Mouse (Mus musculus) megakaryocyte progenitor cell, adult 5-6 weeks (primary cell): ENCODE data around the gene Itpr2. TPM values are rescaled to one million over a fixed set of nuclear protein-coding genes. Genes with fewer than 3 reads are reported as not detected.
A peak's percentile ranks its signal among the peaks of the same experiment; 100 is the strongest.

Experiments used
- ATAC-seq: replicated peaks from 2 replicates; pipeline ENCODE4 v1.8.0; 2016; ENCODE audit warnings: mild to moderate bottlenecking, moderate TSS enrichment, inconsistent platforms; ENCODE audit not compliant: poor library complexity
- total RNA-seq, 2 experiments: library from RNA; stranded (forward) in 1 of 2; stranded (reverse) in 1 of 2; fragments of 157-497, 149-512 nt in 1 of 2; fragments of 200-1000 nt in 1 of 2; gene quantifications; 2 replicates each; pipeline versions ENCODE4 v1.2.3 to v1.2.4; 2015 to 2017

The Itpr2 gene
- total RNA-seq, 2 experiments from 2014 or later = 6.9 to 13.3 TPM

- no peak for ATAC-seq
These were observed 179.5 kb downstream of the Itpr2 start for GRCm38 (mm10) chr6:146322555-146322954.

GRCm38 (mm10) chr6:146321951-146322350, 180.1 kb downstream of the Itpr2 start:
- no peak for ATAC-seq

DNA sequence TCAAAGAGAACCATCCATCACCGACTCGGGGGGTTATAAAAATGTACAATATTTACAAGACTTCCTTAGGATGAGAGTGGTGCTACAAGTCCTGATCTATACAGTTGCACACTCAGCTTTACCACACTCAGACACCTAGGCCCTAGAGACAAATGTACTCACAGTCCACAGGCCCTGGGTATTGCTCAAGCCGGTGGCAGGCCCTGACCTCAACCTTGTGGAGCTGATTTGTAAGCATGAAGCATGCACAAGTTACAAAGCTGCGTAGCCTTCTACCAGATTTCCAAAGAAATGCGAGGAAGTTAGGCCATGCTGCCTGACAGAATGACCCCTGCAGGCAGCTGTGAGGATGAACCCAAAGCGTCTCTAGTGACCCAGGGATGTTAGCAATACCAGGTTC, 185.6 kb downstream of the Itpr2 start:
- ATAC-seq = peak; percentile 51

GRCm38 (mm10) chr6:146315153-146315552, 186.9 kb downstream of the Itpr2 start:
- ATAC-seq = no peak

- ATAC-seq = 0 out of 2 replicates have a peak, but pooled peaks have one; percentile 39
These were observed 187.7 kb downstream of the Itpr2 start for GRCm38 (mm10) chr6:146314304-146314703.

DNA sequence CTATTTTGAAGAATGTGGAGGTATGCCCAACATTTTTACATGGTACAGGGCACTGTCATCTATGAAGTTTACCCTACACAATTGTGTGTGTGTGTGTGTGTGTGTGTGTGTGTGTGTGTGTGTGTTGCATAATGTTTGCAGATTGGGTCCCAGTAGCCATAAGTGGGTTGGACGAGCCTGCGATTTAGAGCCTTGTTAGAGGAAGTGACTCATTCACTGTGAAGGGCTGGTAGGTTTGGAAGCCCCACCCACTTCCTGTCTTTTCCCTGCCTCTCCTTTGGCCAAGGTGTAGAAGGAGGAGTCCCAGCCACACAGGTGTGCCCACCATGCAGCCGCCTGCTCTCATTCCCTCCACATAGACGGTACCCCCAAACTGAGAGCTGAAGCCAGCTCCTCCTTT, 188.6 kb downstream of the Itpr2 start:
- ATAC-seq = peak; percentile 63

DNA sequence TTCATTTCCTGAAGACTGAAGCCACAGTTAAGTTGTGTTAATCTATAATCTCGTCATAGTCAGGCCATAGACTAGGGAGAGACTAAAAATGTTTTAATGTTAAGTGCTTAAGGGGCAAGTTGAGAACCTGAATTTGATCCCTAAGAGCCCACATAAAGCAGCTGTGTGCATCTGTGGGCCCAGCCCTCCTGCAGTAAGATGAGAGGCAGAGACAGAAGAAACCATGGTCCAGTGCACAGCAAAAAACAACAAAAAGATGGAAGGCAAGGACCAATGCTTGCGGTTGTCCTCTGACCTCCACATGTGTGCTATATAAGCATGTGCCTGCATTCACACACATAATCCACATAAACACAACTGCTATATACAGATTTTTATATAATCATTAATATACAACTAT, 191.8 kb downstream of the Itpr2 start:
- ATAC-seq = no peak

GRCm38 (mm10) chr6:146309335-146309734, 192.7 kb downstream of the Itpr2 start:
- peak; percentile 81 for ATAC-seq

- ATAC-seq = peak; percentile 36; the same call in 1 of the 2 replicates
These were observed 196.0 kb downstream of the Itpr2 start for GRCm38 (mm10) chr6:146305995-146306394.

GRCm38 (mm10) chr6:146304088-146304487, 197.9 kb downstream of the Itpr2 start:
- ATAC-seq = no peak

- no peak for ATAC-seq
These were observed 198.7 kb downstream of the Itpr2 start for GRCm38 (mm10) chr6:146303336-146303735.

DNA sequence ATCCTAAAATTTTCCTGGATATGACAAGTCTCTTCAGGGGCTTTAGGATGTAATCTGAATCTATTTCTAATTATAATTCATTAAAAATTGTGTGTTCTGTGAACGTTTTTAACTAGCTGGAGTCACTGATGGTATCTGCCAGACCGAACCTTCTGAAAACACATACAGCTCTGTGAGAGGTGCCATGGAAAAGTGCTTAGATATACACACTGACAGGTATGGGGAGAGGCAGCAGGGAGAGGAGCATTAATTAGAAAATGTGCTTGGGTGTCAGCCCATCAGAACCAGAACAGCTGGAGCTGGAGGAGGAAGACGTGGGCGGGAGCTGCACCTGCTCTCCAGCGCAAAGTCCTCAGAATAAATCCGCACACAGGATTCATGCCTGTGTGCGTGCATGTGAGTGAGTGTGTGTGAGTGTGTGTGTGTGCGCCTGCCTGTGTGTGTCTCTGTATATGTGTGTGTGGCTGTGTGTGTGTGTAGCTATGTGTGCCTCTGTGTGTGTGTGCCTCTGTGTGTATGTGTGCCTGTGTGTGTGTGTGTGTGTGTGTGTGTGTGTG, 199.4 kb downstream of the Itpr2 start:
- no peak for ATAC-seq

- ATAC-seq = no peak
These were observed 199.9 kb downstream of the Itpr2 start for GRCm38 (mm10) chr6:146302101-146302500.

DNA sequence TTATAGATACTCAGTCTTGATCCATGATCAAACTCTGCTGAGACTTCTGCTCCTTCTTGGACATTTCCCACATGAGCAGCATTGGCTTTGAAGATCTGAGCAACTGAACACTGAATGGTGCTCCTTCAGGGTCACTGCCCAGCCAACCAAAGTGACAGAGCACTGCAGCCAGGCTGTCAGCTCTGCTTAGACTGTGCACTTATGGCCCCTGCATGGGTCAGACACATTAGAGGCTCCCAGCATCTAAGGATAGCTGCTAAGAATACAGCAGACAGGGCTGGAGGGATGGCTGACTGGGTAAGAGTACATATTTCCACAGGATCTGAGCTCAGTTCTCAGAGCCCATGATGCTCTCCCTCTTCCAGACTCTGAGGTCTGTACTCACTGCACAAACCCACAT, 201.1 kb downstream of the Itpr2 start:
- no peak for ATAC-seq

GRCm38 (mm10) chr6:146298712-146299111, 203.3 kb downstream of the Itpr2 start:
- ATAC-seq = peak; percentile 76

DNA sequence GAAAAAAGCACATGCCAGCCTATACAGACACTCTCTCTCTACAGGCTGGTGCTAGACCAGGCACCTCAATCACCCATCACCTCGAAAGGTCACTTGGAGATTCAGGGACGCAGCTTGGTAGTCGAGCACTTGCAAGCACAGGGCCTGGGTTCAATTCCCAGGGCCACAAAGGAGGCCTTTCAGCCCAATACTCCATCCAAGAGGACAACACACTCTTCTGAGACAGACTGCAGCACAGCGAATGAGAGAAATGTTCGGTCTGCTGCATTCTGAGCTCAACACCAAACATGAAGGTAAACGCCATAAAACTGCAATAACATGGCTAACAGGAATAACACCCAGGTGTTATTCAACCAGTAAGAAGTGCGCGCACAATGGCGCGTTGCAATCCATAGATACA, 211.0 kb downstream of the Itpr2 start:
- ATAC-seq = no peak

DNA sequence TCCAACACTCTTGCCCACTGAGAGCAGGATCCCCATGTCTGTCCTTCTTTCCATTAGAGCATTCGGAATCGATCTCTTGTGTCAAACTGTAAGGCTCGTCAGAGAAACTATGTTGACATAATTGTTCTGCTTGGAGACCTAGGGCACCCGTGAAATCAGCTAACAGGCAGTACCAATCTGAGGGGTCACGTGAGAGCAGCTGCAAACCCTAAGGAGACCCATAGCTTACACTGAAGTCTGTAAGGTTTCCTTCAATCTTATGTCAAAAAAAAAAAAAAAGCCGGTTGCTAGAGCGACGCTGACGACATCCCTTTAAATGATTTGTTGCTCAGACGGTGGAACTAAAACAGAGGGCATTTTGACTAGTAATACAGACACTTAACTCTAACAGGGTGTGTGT, 212.2 kb downstream of the Itpr2 start:
- ATAC-seq = no peak

- ATAC-seq = no peak
These were observed 213.8 kb downstream of the Itpr2 start for GRCm38 (mm10) chr6:146288266-146288665.

GRCm38 (mm10) chr6:146284921-146285565, 217.0 kb downstream of the Itpr2 start:
- ATAC-seq = no peak

- no peak for ATAC-seq
These were observed 218.0 kb downstream of the Itpr2 start for GRCm38 (mm10) chr6:146283981-146284380.

GRCm38 (mm10) chr6:146282061-146282659, 219.9 kb downstream of the Itpr2 start:
- ATAC-seq = no peak

GRCm38 (mm10) chr6:146281176-146281899, 220.7 kb downstream of the Itpr2 start:
- ATAC-seq = peak; percentile 92
